Mouse (Mus musculus) forebrain, embryonic 11.5 days (tissue): Measurements from ENCODE around the gene Nav2. TPM values are rescaled to one million over a fixed set of nuclear protein-coding genes. Genes with fewer than 3 reads are reported as not detected.

Source experiments
- ATAC-seq: fragments of 200-750 bp; cut with Nextera tagmentation; replicated peaks from 2 replicates; pipeline ENCODE4 v1.8.0; 2017; ENCODE audit warnings: moderate TSS enrichment; ENCODE audit not compliant: low FRiP score
- DNase-seq: peaks from one replicate; pipeline ENCODE4 v3.0.0-alpha.2; 2017; ENCODE audit warnings: low spot score
- H3K27ac ChIP-seq: fragments of 300-500 bp; sonication (generic); 2 replicates; pipeline ENCODE4 v1.5.1; 2014; ENCODE audit warnings: low read depth, low read length
- H3K27me3 ChIP-seq: fragments of 300-500 bp; sonication (generic); 2 replicates; pipeline ENCODE4 v1.6.1; 2014; ENCODE audit warnings: mild to moderate bottlenecking, low read length, mixed read lengths; ENCODE audit not compliant: control insufficient read depth, insufficient read depth
- H3K36me3 ChIP-seq: fragments of 300-500 bp; sonication (generic); 2 replicates; pipeline ENCODE4 v1.6.1; 2014; ENCODE audit warnings: mild to moderate bottlenecking, low read length, moderate library complexity, mixed read lengths; ENCODE audit not compliant: control insufficient read depth, insufficient read depth
- H3K4me1 ChIP-seq: fragments of 300-500 bp; sonication (generic); replicated peaks from 2 replicates; pipeline ENCODE4 v1.6.1; 2014; ENCODE audit warnings: low read length, mixed read lengths; ENCODE audit not compliant: control insufficient read depth, insufficient read depth
- H3K4me2 ChIP-seq: fragments of 300-500 bp; sonication (generic); 2 replicates; pipeline ENCODE4 v1.6.1; 2014; ENCODE audit warnings: low read depth, mild to moderate bottlenecking, low read length, moderate library complexity, mixed read lengths; ENCODE audit not compliant: severe bottlenecking
- H3K4me3 ChIP-seq: fragments of 300-500 bp; sonication (generic); 2 replicates; pipeline ENCODE4 v1.5.1; 2014; ENCODE audit warnings: low read depth, low read length
- H3K9ac ChIP-seq: fragments of 300-500 bp; sonication (generic); 2 replicates; pipeline ENCODE4 v1.6.1; 2014; ENCODE audit warnings: low read length
- H3K9me3 ChIP-seq: fragments of 300-500 bp; sonication (generic); 2 replicates; pipeline ENCODE4 v1.6.1; 2016; ENCODE audit warnings: low read length, mixed read lengths; ENCODE audit not compliant: control insufficient read depth
- WGBS: fragments of 180-500 bp; shearing (Covaris S2); extraction: QIAGEN DNeasy Blood & Tissue Kit; methylation state at CpG from one replicate; pipeline ENCODE4 v1.1.7; 2014; 5-methylcytosine and 5-hydroxymethylcytosine counted together
- polyA plus RNA-seq: library from polyadenylated mRNA; unstranded; fragments of >200 nt; fragmentation: Nextera tagmentation; extraction: Ambion mirVana; gene quantifications from 2 replicates; pipeline ENCODE4 v1.2.1, GENCODE M21; 2014

Nav2 gene
- polyA plus RNA-seq, 1 experiment from 2014 or later: 7.2 TPM

GRCm38 (mm10) chr7:49548397-49548796 is 639.9 kb downstream of the Nav2 start:
- no peaks in the 10 kb centered on the region for H3K9me3 ChIP-seq
- no peak overlapping the region for H3K4me2 ChIP-seq
- no peak overlapping the region for H3K27ac ChIP-seq
- no peak for DNase-seq
- WGBS: 91% methylated on average over 11 of the region's 11 CpGs
- H3K36me3 ChIP-seq: no peaks in the 10 kb centered on the region
- no peak for ATAC-seq
- no peak overlapping the region for H3K4me3 ChIP-seq
- H3K9ac ChIP-seq: no peak overlapping the region
- H3K27me3 ChIP-seq: no peaks in the 10 kb centered on the region
- H3K4me1 ChIP-seq: peaks cover 4% of the 10 kb centered on the region; the same call in 1 of the 2 replicates

DNA sequence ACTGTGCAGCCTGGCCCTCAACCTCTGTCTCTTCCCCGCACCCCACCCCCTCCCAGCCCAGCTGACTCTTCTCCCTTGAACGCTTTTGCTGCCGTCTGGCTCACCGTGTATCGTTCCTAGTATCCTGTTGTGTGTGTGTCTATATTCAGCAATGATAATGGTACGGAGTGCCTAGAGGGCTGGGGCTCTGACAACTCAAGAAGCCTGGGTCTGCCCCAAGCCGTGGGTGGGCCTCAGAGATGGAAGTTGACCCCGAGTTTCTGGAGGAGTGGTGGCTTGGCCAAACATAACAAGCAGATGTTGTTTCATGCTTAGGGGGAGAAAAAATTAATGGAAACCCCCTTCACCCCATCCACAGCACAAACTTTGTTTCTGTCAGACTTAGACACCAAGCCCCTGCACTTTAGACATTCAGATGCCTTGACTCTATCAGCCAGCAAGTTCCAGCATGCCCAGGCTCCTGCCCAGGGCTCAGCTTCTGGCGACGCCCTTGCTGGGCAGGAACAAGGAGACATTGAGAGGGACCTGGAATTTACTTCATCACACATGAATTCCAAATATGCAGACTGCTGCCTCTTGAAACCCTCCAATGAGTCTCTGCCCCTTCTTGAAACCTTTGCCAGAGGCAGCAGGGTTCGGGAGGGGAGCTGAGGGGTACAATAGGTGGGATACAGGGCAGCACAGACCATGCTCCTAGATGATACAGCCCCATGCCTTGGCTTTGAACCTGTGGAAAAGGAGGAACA is 644.9 kb downstream of the Nav2 start:
- 58% methylated on average over 11 of the region's 11 CpGs for WGBS
- no peak overlapping the region for H3K27ac ChIP-seq
- ATAC-seq (no peak), DNase-seq (no peak)
- no peaks in the 10 kb centered on the region for H3K9me3 ChIP-seq
- H3K4me2 ChIP-seq: no peak overlapping the region
- no peaks in the 10 kb centered on the region for H3K4me1 ChIP-seq
- H3K36me3 ChIP-seq: no peaks in the 10 kb centered on the region
- no peaks in the 10 kb centered on the region for H3K27me3 ChIP-seq
- H3K9ac ChIP-seq: no peak overlapping the region
- H3K4me3 ChIP-seq: no peak overlapping the region

DNA sequence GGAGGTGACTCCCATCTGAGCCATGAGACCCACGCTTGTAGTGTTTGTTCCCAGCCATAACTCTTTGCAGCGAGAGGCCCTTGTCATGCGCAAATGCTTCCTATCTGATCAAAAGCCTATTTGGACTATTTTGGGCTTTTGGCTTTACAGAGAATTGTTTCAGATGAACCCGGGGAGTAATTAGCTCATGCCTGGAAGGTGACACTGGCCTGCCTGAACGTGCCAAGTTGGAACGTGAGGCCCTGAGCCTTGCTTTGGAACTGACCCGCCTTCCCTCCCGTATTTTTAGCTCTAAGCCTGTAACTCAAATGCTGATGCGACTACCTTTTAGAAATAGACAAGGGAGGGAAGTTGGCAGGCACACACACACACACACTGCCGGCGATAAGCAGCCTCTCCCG is 649.7 kb downstream of the Nav2 start:
- 87% methylated on average over 12 of the region's 12 CpGs for WGBS
- no peak for DNase-seq
- Histone ChIP-seq H3K27me3 (no peaks in the 10 kb centered on the region), H3K27ac (no peak overlapping the region), H3K9ac (no peak overlapping the region), H3K4me3 (no peak overlapping the region), H3K9me3 (no peaks in the 10 kb centered on the region), H3K36me3 (no peaks in the 10 kb centered on the region), H3K4me2 (no peak overlapping the region), H3K4me1 (no peaks in the 10 kb centered on the region)
- ATAC-seq: no peak

GRCm38 (mm10) chr7:49558895-49559294 is 650.4 kb downstream of the Nav2 start:
- no peak for DNase-seq
- Histone ChIP-seq H3K27me3 (no peaks in the 10 kb centered on the region), H3K4me1 (no peaks in the 10 kb centered on the region), H3K4me2 (no peak overlapping the region), H3K27ac (no peak overlapping the region), H3K36me3 (no peaks in the 10 kb centered on the region), H3K9me3 (no peaks in the 10 kb centered on the region), H3K9ac (no peak overlapping the region), H3K4me3 (no peak overlapping the region)
- ATAC-seq: no peak
- WGBS: 90% methylated on average over 5 of the region's 5 CpGs

- DNase-seq: no peak
- no peaks in the 10 kb centered on the region for H3K4me1 ChIP-seq
- H3K36me3 ChIP-seq: no peaks in the 10 kb centered on the region
- no peak overlapping the region for H3K4me3 ChIP-seq
- no peak for ATAC-seq
- no peak overlapping the region for H3K4me2 ChIP-seq
- H3K27me3 ChIP-seq: no peaks in the 10 kb centered on the region
- no peak overlapping the region for H3K27ac ChIP-seq
- 65% methylated on average over 4 of the region's 4 CpGs for WGBS
- no peak overlapping the region for H3K9ac ChIP-seq
- no peaks in the 10 kb centered on the region for H3K9me3 ChIP-seq
Observed at GRCm38 (mm10) chr7:49560012-49560411, 651.5 kb downstream of the Nav2 start.

- Histone ChIP-seq H3K27me3 (no peaks in the 10 kb centered on the region), H3K9ac (no peak overlapping the region), H3K36me3 (no peaks in the 10 kb centered on the region), H3K27ac (no peak overlapping the region), H3K4me1 (no peaks in the 10 kb centered on the region), H3K4me3 (no peak overlapping the region), H3K4me2 (no peak overlapping the region), H3K9me3 (no peaks in the 10 kb centered on the region)
- 93% methylated on average over 4 of the region's 4 CpGs for WGBS
- DNase-seq (no peak), ATAC-seq (no peak)
Observed at GRCm38 (mm10) chr7:49562404-49562803, 653.9 kb downstream of the Nav2 start.

GRCm38 (mm10) chr7:49562851-49563250 is 654.3 kb downstream of the Nav2 start:
- H3K9me3 ChIP-seq: no peaks in the 10 kb centered on the region
- WGBS: 96% methylated on average over 8 of the region's 8 CpGs
- no peak for ATAC-seq
- no peaks in the 10 kb centered on the region for H3K27me3 ChIP-seq
- H3K4me3 ChIP-seq: no peak overlapping the region
- H3K4me1 ChIP-seq: no peaks in the 10 kb centered on the region
- no peak overlapping the region for H3K27ac ChIP-seq
- H3K4me2 ChIP-seq: no peak overlapping the region
- H3K36me3 ChIP-seq: no peaks in the 10 kb centered on the region
- no peak overlapping the region for H3K9ac ChIP-seq
- DNase-seq: no peak

GRCm38 (mm10) chr7:49565084-49565483 is 656.6 kb downstream of the Nav2 start:
- Histone ChIP-seq H3K4me2 (no peak overlapping the region), H3K9me3 (no peaks in the 10 kb centered on the region), H3K27me3 (no peaks in the 10 kb centered on the region), H3K9ac (no peak overlapping the region), H3K4me1 (no peaks in the 10 kb centered on the region), H3K27ac (no peak overlapping the region), H3K36me3 (no peaks in the 10 kb centered on the region), H3K4me3 (no peak overlapping the region)
- 90% methylated on average over 11 of the region's 11 CpGs for WGBS
- no peak for DNase-seq
- ATAC-seq: no peak

- 85% methylated on average over 11 of the region's 11 CpGs for WGBS
- Histone ChIP-seq H3K4me3 (no peak overlapping the region), H3K27ac (no peak overlapping the region), H3K9ac (no peak overlapping the region), H3K27me3 (no peaks in the 10 kb centered on the region), H3K9me3 (no peaks in the 10 kb centered on the region), H3K4me2 (no peak overlapping the region), H3K4me1 (no peaks in the 10 kb centered on the region), H3K36me3 (no peaks in the 10 kb centered on the region)
- no peak for ATAC-seq
- DNase-seq: no peak
Observed at GRCm38 (mm10) chr7:49565798-49566197, 657.3 kb downstream of the Nav2 start.
